Mouse (Mus musculus) thymus, adult 2 months (tissue): ENCODE results near the gene Eif1b.

Experiments
- CTCF ChIP-seq: fragments of 200-500 bp; IDR thresholded peaks from 2 replicates; pipeline ENCODE4 v1.5.1; 2012; ENCODE audit warnings: mild to moderate bottlenecking, control low read depth, low read length, moderate library complexity, borderline replicate concordance; ENCODE audit not compliant: control insufficient read depth, poor library complexity, insufficient read depth; ENCODE audit errors: extremely low read depth
- POLR2A ChIP-seq: fragments of 200-500 bp; IDR thresholded peaks from 2 replicates; pipeline ENCODE4 v1.6.1; 2012; ENCODE audit warnings: mild to moderate bottlenecking, low read length, control low read depth, moderate library complexity; ENCODE audit not compliant: control insufficient read depth, poor library complexity, insufficient read depth; ENCODE audit errors: extremely low read depth

DNA sequence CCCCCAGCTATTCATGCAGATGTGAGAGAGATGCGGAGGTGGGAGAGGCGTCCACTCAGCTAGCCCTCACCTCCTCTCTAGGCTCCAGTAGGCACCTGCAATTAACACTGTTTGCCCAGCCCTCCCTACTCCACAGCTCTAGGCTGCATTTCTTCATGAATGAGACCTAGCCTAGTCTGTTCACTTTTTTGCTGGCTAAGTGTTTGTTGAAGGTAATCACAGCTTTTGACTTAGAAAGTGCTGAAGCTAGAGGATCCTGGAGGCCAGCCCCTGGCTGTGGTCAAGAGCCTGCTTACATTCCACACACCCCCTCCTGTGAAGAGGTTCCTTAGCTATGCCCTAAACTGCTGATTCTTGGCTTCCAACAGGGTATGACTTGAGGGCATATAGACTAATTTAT lies 49.4 kb downstream of the Eif1b start:
- TF ChIP-seq CTCF (no peak), POLR2A (no peak)
